Mouse (Mus musculus): ENCODE results near the gene Zfyve26.

- TF ChIP-seq EP300 (IDR thresholded peaks at IDR 0.05; ENCODE audit: low read depth) (no peak), CTCF (IDR thresholded peaks at IDR 0.05; ENCODE audit: low read depth) (no peak)
Observed at GRCm38 (mm10) chr12:79260154-79260553, 36.0 kb downstream of the Zfyve26 start.

Measured in liver, postnatal 0 days (tissue).